Mouse (Mus musculus) mesoderm, embryonic 11.5 days (tissue): ENCODE results near the gene Dydc1.

ENCODE experiments used
- DNase-seq: peaks from one replicate; pipeline ENCODE4 v3.0.0-alpha.2; 2012; ENCODE audit warnings: low read depth, low spot score

The Dydc1 gene

DNA sequence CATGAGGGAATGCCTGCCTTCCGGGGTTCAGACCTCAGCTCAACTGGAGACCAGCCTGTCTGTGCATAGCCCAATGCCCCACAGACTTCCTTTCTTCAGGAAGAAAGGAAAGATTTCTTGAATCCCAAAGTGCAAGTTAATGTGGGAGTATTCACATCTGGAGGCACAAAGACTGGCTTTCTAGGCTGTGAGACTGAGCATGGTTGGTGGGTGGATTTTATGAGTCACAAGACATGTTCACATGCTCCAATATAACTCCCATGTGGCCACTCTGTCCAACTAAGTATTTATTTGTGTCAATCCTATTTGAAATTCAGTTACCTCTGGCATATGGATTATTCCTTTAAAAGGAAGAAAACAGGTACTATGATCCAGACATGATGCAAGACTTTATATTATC is 26.0 kb downstream of the Dydc1 start:
- DNase-seq = no peak

- DNase-seq = no peak
Observed at GRCm38 (mm10) chr14:41100712-41101111, 28.0 kb downstream of the Dydc1 start.

DNA sequence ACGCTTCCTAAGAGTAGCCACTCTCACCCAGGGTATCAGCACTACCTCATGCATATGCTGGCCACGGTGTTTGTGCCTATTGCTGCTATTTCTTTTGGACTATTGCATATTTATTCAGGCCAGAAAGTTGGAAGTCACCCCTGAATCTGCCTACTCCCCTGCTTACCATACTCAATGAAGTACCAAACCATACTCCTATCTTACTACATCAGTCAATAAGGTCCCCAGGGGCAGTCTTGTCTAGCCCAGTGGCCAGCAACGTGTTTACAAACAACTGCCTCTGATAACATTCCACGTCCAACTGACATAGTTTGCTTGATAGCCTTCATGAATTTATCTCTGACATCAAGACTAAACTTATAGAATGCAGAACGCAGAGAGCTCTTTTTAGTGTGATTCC is 28.5 kb downstream of the Dydc1 start:
- no peak for DNase-seq

GRCm38 (mm10) chr14:41102269-41102668 is 29.6 kb downstream of the Dydc1 start:
- DNase-seq = no peak

DNA sequence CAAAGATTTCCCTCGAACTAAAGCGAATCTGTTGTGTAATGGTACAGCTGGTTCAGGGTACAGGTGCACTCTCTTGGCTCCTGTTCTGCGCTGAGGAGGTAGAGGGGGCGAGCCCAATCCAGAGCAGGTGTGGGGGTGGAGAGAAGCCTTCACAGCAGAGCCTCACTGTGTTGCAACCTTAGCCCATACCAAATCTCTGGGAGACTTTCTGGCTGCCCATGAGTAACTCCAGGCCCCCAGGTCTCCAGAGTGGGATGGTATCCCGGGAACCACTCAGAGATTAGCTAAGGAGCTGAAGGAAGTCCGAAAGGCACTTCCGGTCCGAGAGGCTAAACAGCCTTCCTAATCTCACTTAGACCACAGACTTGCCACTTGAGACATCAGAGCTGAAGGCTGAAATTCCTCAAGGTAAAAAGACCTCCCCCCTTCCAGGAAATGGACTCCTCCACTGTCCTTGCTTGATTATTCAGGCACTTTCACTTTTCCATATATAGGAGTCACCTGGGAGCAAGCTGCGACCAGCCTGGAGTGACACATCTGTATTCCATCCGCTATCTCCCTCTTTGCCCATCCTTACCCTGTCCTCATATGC is 32.2 kb downstream of the Dydc1 start, which contains the start of gene Mat1a:
TSS of gene Mat1a (plus strand) at position 183 of the 592 bp plus-strand sequence.
- DNase-seq = no peak

- no peak for DNase-seq
Observed at GRCm38 (mm10) chr14:41111031-41111668, 38.4 kb downstream of the Dydc1 start.

DNA sequence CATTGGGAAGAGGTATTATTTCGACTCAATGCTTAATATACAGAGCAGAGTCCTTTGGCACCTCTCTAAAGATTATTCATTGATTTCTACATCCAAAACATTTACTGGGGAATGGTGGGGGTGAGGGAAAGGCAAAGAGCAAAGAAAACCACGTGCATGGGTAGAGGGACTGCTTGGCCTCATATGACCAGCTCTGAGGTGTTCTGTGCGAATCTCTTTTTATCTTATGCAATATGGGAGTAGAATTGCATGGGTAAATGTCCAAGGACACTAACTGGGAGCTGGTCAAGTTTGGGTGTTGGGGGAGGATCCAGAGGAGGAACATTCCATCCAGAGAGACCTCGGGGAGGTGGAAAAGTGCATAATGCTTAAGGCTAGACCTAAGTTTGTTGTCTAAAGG is 40.2 kb downstream of the Dydc1 start:
- DNase-seq = no peak

DNA sequence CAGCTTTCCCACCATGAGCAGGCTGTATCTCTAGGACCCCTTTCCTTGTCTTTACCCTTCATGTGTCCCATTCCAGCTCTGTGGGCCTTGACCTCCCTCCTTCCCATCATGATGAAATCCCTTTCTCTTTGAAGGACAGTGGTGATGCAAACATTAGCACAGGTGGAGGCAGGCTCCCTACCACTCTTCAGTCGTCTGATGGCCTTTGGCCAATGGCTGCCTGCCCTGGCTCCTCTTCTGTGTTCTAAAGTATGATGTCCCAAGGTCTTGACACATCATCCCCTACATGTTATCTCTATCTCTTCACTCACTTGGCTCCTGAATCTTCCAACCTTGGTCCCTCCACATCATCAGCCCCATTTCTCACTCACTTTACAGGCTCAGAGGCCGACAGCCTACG is 43.6 kb downstream of the Dydc1 start:
- no peak for DNase-seq

GRCm38 (mm10) chr14:41124683-41125082 is 52.0 kb downstream of the Dydc1 start:
- DNase-seq = no peak

DNA sequence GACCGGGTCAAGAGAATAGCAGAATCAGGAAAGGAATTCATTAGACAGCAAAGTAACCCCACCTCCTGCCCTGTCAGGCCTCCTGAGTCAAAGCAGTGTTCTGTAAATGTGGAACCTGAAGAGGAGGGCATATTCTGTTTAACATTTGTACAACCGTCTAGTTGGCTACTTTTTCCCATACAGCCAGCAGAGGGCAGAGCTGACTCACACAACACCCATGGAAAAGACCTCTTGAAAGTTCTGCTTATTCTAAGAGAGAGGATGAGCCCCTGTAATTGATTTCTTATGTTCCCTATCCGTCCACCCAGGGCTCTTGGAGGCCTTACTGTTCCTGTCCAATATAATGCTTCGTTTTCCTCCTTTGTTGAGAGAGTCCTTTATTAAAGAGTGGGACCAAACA is 55.3 kb downstream of the Dydc1 start:
- peak; percentile 30 for DNase-seq

- DNase-seq = no peak
Observed at GRCm38 (mm10) chr14:41131540-41131939, 58.8 kb downstream of the Dydc1 start, which contains the start of gene Sftpa1. Sftpa1 (plus strand) TSS chr14:41131782.

- DNase-seq = no peak
Observed at GRCm38 (mm10) chr14:41137006-41137405, 64.3 kb downstream of the Dydc1 start.

DNA sequence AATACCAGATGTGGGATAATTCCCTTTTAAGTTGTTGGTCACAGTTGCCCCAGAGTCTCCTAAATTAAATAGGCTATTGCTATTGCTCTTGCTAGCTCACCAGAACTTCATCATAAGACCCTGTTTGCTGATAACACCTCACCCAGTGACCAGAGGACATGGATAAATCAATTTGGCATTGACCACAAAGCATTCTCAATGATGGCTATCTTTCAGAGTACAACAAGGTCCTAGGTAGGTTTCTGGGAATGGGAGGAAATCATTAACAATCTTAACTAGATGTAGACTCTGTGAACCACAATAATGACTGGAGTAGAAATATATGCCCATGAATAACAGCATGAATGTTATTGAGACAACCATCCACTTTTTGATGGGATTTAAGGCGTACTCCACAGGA is 68.0 kb downstream of the Dydc1 start:
- no peak for DNase-seq
